Mouse (Mus musculus): Measurements from ENCODE around the gene Slc17a9.
A peak's percentile ranks its signal among the peaks of the same experiment; 100 is the strongest.
"Not testable (repeated sequence)": the region's sequence is repeated elsewhere in the genome, so short reads cannot be mapped to it uniquely, and the experiment has no call there.

The Slc17a9 gene

GRCm38 (mm10) chr2:180710276-180711155 is 14.5 kb upstream of the Slc17a9 start:
- DNase-seq = peak in 1 of 2 experiments; percentile 34

GRCm38 (mm10) chr2:180711527-180711926 is 13.5 kb upstream of the Slc17a9 start:
- no peak for DNase-seq

GRCm38 (mm10) chr2:180712037-180712689 is 12.9 kb upstream of the Slc17a9 start:
- DNase-seq = no peak

DNA sequence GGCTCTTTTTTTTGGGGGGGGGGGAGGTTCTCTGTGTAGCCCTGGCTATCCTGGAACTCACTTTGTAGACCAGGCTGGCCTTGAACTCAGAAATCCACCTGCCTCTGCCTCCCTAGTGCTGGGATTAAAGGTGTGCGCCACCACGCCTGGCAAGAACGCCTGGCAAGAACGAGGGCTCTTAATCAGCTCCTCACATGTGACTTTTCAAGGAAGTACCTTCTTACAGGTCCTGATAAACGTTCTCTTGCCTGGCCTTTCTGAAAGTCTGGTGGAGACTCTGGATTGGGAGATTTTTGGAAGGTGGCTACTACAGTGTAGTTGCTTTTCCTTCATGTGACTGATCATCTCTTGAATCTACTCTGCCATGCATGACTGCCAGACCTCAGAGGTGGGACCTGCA is 2.3 kb upstream of the Slc17a9 start:
- not testable (repeated sequence) for DNase-seq

- DNase-seq = no peak
Measured at GRCm38 (mm10) chr2:180723865-180724264, 1.2 kb upstream of the Slc17a9 start.

- DNase-seq = no peak
Measured at GRCm38 (mm10) chr2:180725414-180725778, 333 bp downstream of the Slc17a9 start.

- DNase-seq = no peak
Measured at GRCm38 (mm10) chr2:180725856-180726629, 980 bp downstream of the Slc17a9 start.

GRCm38 (mm10) chr2:180726658-180727442 is 1.8 kb downstream of the Slc17a9 start:
- DNase-seq = peak; percentile 60 to 62

DNA sequence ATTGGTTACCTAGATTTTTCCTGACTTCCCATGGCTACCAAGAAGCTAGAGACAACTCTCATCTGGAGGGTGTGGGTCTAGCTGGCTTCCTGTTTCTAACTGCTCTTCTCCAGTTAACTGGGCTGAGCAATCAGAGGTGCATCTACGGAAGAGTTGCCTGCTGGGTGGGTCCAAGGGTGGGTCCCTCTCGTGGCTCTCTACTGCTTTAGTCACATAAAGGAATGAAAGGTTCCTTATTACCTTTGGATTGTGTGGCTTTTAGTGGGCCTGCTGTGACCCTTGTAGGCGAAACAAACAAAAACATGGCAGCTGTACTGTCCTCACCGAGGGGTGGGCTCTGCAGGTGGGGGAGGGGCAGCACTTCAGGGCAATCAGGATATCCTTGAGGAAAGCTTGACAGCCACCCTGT is 2.6 kb downstream of the Slc17a9 start:
- no peak for DNase-seq

DNA sequence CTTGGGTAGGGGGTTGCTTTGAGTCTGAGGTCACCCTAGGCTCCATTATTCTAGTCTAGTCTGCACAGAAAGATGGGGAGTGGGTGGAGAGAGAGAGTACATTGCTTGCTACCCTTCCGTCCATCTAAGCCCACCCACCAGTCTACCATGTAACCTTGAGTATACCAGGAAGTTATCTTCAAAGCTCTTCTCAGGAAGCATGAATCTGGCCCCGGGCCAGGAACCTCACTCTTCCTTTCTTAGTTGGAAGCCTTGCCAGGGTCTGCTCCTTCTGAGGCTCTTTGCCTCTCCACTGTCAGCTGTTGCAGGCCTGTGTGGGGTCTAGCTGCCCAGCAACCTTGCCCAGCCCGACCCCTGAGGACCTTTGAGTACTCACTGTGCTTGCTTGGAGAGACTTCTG is 6.0 kb downstream of the Slc17a9 start:
- DNase-seq = peak in 1 of 2 experiments; percentile 46

DNA sequence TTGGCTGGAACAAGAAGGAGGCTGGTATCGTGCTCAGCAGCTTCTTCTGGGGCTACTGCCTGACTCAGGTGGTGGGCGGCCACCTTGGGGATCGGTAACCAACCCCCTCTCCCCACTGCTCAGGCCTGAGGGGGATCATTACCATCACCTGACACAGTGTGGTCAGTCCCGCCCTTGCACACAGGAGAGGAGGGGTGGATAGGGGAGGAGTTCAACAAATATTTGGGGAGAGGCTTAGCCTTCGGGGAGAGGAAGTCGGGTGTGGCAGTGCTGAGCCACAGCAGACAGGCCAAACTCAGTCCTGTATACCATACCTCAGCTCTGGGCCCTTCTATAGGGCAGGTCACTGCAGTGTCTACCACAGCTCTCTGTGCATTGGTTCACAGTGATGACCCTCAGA is 6.9 kb downstream of the Slc17a9 start:
- DNase-seq = no peak

- DNase-seq = no peak
Measured at GRCm38 (mm10) chr2:180735232-180735631, 10.2 kb downstream of the Slc17a9 start.

DNA sequence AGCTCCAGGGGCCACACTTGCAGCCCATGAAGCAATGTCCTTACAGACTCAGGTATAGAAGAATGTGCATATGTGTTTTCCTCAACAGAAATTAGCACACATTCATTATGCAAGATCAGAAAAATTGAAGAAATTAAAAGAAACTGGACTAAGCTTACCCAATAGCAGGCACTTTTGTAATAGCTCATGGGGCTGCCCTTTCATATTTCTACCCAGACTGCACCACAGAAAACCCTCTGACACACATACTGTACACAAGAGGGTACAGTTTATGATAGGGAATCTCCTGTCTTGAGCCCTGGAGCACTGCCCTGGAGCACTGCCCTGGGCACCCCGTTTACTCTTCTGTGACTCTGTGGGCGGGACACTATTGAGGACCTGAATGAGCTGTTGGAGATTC is 12.9 kb downstream of the Slc17a9 start:
- no peak for DNase-seq

DNA sequence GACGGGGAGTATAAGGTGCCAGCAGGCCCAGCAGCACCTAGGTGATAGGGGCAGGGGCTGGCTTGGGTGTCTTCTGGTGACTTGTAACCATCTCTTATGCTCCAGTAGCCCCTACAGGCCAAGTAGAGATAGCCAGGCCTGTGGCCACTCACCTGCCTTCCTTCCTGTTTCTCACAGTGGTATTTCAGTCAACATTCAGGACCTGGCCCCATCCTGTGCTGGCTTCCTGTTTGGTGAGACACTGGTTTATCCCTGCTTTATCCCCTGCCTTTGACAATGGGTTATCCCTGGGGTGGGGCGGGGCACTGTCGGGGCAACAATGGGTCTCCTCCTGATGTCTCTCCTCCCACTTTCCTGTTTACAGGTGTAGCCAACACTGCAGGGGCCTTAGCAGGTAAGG is 15.3 kb downstream of the Slc17a9 start:
- DNase-seq = no peak

DNA sequence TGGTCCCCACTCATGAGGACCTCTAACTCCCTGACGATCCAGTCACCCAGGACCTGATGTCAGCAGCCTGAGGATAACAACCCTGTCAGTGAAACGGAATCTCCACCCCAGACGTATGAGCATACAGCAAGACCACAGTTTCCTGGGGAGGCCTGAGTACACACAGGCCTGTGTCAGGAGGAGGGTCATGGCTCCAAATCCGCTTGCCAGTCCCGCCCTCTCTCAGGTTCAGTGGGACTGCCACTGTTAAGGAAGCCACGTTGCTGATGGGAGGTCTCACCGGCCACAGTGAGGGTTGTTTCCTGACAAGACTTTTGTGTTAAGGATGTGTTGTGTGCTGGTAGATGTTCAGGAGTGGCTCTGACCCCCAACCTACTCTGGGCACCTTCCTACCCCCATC is 16.4 kb downstream of the Slc17a9 start:
- DNase-seq = no peak

- no peak for DNase-seq
Measured at GRCm38 (mm10) chr2:180742820-180743219, 17.8 kb downstream of the Slc17a9 start.

- no peak for DNase-seq
Measured at GRCm38 (mm10) chr2:180743321-180743720, 18.3 kb downstream of the Slc17a9 start.

DNA sequence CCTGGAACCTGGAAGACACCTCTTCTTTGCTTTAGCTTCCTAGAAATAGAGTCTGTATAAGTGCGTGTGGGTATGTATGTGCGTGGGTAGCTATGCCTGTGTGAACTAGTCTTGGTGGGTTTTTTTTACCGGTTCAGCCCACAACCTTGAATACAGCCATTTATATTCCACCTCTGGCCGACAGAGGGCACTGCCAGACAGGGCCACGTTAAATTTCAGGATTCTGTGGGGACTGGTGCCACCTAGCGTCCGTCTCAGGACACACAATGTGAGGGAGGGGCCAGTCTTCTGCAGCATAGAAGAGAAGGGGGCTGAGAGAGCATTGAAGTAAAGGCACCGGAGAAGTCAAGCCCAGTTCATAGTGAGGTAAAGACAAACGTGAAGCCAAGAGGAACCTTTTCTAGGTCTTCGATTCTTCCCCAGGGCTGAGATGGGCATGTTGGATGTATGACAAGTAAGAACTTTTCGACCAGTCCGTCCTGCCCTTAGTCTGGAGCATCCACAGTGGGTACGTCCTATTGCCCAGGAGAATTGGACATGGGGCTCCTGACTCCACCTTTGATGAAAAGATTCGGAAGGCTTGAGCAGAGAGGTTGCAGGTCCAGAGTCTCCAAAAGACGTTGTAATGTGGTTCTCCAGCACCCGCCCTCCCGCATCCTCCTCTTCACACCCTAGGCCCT is 20.3 kb downstream of the Slc17a9 start:
- DNase-seq = peak; percentile 68 to 88

- no peak for DNase-seq
Measured at GRCm38 (mm10) chr2:180746569-180747192, 21.6 kb downstream of the Slc17a9 start.

DNA sequence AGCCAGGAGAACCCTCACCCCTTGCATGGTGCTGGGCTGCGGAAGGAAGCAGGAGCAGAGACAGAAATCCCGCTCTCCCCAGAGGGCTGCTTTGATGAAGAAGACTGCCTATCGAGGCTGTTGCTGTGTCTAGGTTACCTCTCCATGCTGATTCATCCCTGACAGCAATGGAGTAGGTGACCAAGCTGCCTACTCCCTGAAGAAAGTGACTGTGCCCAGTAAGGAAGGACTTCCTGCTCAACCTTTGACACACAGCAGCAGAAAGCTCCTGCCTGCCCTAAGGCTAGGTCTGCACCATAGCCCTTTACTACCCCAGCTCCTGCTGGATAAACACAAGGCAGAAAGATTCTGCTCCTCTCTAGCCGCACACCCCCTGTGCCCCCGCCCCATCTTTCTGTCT is 23.8 kb downstream of the Slc17a9 start:
- no peak for DNase-seq

GRCm38 (mm10) chr2:180754976-180755688 is 30.1 kb downstream of the Slc17a9 start:
- DNase-seq = no peak

Measured in spleen, adult 18-20 months (tissue).